Mouse (Mus musculus) kidney, adult 2 months (tissue): ENCODE measurements at regions not wholly inside any gene's neighbourhood (a gene's known extent, or its start where the extent isn't known, plus 50 kb on each side); places are given as distances from the start of the nearest gene placed in this dataset.

Experiments
- CTCF ChIP-seq: fragments of 200-500 bp; conservative IDR thresholded peaks from 2 replicates; pipeline ENCODE4 v1.5.1; 2011; ENCODE audit warnings: low read depth, mild to moderate bottlenecking, control low read depth, low read length, moderate library complexity, mixed read lengths; ENCODE audit not compliant: insufficient read depth, insufficient read length
- POLR2A ChIP-seq: fragments of 200-500 bp; IDR thresholded peaks from one replicate; pipeline ENCODE4 v1.6.1; 2011; ENCODE audit warnings: low read depth, low read length, control low read depth

- no peak for TF ChIP-seq CTCF
- TF ChIP-seq POLR2A, result no peak
These were observed 93.1 kb downstream of the Fam43a start for GRCm38 (mm10) chr16:30692541-30693141.
